Mouse (Mus musculus) activated CD4-positive, CD25-positive, alpha-beta regulatory T cell, adult 4 months (primary cell): Measurements from ENCODE around the gene Nfkb2. TPM values are rescaled to one million over a fixed set of nuclear protein-coding genes. Genes with fewer than 3 reads are reported as not detected.

Experiments
- ATAC-seq: one replicate; pipeline ENCODE4 v1.8.0; 2017
- polyA plus RNA-seq, 2 experiments: library from polyadenylated mRNA; unstranded; fragments of 100-300 nt; shearing (Covaris generic); gene quantifications; one replicate each; pipeline ENCODE4 v1.2.1; 2017

Nfkb2 gene
- polyA plus RNA-seq, 2 experiments from 2014 or later: 19.7 to 30.4 TPM

DNA sequence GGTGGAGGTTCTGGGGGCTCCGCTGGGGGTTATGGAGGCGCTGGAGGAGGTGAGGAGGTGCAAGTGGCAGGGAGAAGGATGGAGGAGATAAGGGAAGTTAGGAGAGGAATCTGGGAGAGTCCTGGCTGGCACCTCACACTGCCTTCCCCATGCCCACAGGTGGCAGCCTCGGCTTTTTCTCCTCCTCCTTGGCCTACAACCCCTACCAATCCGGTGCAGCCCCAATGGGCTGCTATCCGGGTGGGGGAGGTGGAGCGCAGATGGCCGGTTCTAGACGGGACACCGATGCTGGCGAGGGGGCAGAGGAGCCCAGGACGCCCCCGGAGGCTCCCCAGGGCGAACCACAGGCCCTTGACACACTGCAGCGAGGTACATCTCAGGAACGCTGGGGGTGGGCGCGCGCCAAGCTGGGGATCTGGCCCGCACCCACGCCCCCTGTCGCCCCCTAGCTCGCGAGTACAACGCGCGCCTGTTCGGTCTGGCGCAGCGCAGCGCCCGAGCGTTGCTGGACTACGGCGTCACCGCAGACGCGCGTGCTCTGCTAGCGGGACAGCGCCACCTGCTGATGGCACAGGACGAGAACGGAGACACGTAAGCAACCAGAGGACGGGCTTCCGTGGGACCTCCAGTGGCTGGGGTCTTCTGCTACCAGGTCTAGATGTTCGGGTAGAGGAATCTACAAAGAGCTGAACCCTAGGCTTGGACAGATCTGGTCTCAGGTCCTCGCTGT, 4.8 kb downstream of the Nfkb2 start:
- ATAC-seq: no peak

DNA sequence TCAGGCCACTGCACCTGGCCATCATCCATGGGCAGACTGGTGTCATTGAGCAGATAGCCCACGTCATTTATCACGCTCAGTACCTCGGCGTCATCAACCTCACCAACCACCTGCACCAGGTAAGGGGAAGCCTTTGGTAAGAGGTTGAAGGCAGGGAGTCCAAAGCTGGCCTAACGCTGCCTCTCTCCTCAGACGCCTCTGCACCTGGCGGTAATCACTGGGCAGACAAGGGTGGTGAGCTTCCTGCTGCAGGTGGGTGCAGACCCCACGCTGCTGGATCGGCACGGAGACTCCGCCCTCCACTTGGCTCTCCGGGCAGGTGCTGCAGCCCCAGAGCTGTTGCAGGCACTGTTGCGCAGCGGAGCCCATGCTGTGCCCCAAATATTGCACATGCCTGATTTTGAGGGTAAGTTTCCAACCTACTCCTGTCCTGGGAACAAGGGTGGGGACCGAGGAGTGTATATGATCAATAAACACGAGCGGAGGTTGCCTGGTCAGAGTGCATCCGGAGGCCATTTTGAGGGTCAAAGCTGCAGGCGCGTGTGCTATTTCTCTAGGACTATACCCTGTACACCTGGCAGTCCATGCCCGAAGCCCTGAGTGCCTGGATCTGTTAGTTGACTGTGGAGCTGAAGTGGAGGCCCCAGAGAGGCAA, 5.7 kb downstream of the Nfkb2 start:
- no peak for ATAC-seq

DNA sequence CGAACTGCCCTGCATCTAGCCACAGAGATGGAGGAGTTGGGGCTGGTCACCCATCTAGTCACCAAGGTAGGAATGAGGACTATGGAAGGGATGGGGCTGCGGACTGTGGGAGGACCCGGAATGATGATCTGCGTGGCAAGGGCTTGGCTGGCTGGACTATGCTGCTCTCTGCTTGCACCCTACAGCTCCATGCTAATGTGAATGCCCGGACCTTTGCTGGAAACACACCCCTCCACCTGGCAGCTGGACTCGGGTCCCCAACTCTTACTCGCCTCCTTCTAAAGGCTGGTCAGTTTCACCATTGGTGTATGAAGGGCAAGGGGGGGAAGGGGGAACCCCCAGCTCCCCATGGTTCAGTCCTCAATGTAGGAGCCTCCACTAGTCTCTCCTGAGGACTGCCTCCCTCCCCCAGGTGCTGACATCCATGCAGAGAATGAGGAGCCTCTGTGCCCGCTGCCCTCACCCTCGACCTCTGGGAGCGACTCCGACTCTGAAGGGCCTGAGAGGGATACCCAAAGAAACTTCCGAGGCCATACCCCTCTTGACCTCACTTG, 6.3 kb downstream of the Nfkb2 start:
- ATAC-seq: no peak

DNA sequence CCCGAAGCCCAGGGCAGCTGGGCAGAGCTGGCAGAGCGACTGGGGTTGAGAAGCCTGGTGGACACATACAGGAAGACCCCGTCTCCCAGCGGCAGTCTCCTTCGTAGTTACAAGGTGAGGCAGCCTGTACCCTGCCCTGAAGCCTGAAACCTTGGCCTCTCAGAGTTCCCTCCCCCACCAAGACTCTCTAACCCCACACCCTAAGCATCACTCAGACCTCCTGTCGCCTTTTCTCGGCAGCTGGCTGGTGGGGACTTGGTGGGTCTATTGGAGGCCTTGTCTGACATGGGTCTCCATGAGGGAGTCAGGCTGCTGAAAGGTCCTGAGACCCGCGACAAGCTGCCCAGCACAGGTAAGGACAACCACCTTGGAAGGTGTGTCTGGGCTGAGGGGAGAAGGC, 7.2 kb downstream of the Nfkb2 start:
- no peak for ATAC-seq

DNA sequence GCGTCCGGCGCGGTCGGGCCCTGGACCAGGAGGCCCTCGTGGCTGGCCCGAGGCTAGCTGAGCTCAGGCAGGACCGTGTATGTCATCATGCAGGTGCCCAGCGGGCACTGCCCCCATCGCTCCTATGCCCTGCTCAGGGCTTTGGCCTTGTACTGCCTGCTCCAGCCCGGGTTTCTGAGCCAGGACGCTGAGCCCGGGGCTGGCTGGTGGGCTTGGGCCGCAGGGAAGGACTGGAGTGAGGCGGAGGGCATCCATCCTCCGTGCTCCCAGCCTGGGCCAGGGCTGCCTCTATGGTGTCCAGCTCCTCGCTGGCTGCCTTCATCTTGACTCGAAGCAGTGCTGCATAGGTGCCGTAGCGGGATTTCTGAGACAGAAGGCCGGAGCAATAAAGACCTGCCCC, 8.4 kb downstream of the Nfkb2 start:
- no peak for ATAC-seq

DNA sequence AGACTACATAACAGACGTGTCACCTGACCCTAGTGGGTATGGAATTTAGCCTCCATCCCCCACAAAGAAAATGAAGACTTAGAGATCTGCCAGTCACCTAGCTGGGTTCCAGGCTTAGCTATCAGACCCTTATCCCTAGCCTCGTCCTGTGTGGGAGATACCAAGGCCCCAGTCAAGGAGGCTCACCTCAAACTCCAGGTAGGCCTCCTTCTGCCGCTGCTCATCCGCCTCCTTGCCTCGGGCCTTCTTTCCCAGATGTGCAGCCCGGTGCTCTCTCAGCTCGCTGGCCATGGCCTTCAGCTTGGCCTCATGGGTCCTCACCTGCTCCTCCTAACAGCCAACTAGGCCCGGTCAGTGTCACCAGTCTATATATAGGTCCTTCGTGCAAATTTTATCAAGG, 9.0 kb downstream of the Nfkb2 start:
- no peak for ATAC-seq

DNA sequence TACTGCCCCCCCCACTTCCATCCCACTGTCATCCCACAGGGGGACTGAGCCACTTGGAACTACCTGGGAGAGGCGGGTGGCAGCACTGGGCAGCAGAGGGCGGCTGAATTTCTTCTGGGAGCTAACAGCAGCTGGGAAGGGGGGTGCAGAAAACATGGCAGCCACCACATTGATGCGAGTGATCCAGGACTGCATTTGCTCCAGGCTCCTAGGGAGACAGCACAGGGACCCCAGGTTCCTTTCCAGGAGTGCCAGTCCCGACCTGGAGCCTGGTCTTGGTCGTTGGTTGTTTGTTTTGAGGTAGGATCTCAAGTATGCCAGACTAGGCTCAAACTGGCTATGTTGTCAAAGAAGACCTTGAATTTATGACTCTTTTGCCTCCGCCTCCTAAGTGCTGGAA, 9.5 kb downstream of the Nfkb2 start:
- no peak for ATAC-seq

DNA sequence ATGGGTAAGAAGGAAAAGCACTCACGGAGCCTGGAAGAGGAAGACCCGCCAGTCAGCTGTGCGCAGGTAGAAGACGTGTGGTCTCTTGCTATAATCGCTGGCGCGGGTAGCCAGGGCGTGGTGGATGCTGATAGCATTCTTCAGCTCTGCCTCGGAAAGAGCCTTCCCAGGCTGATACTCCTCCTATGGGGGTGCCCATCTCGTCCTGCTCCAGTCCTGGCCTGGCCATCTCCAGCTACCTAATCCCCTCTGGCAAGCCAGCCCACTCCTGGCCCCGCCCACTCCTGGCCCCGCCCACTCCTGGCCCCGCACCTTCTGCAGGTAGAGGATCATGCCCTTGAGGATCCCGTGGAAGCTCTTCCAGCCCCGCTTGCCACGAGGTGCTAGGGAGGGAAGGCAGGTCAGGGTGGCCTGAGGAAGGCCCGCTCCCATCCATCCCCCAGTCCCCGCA, 10.1 kb downstream of the Nfkb2 start:
- peak; percentile 8 for ATAC-seq

DNA sequence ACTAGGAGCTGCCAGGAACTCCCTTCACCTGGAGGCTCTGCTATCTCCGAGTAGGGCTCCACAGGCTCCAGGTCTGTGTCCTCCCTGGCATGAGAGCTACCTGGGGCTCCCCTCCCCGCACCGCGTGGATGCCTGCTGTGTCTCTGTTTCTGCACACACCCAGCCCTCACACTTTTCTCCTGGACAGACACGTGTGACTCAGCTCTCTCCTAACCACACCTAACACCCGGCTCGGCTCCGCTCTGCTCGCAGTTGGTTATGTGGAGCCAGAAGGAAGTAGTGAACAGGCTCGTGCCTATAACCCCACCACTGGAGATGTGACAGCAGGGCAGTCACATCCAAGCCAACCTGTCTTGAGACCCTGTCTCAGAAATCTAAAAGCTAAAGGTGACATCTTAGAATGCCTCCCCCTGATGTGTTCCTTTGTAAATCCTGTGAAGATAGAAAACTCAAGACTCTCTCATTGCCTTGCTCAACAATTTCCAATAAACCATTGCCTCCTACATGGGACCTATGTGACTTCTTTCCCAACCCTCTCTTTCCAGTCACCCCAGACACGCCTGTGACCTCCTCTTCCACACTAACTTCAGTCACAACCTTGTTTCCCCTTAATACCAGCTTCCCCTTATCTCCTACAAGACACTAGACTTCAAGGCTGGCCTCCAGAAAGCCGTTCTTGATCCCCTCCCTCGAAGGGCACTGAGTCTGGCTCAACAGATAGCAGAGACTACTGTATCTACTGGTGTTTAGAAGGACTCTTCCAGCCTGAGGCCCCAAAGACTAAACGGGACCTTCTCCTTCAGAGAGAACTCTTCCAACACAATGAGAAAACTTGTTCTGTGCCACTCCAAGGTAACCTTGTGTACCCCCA, 11.0 kb downstream of the Nfkb2 start:
- ATAC-seq: no peak

DNA sequence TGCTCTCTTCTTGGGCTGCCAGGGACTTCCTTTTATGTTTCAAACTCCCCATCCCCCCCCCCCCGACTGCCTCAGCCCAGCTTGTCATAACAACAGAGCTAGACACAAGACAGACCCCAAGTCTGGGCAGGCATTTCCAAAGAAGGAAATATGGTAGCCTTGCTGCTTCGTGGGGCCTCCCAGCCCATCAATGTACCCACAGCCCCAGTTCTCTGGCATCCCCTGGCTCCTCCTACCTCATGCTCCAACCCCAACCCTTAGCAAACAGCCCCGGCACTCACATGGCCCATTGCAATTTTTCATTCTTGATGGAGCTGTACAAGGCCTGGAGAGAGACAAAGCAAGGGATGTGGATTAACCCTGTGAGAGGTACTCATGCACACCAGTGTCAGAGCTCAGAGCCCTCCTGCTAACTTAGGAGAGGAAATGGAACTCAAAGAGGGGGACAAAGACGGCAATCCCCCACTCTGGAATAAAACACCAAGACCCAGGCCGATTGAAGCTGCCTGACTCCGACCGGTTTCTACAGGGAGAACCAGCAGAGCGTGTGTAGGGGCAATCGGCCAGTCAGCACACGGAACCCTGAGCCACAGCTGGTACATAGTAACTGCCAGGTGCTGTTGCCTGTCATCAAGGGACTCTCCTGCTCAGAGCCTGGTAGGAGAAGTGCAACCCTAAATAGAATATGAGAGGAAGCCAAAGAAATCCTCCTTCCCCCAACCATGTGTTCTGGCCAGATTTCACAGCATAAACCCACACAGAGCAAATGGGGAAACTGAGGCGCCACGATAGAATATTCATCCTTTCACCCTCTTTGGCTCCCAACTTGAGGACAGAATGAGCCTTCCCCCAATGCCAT, 11.9 kb downstream of the Nfkb2 start:
- peak; percentile 13 for ATAC-seq

DNA sequence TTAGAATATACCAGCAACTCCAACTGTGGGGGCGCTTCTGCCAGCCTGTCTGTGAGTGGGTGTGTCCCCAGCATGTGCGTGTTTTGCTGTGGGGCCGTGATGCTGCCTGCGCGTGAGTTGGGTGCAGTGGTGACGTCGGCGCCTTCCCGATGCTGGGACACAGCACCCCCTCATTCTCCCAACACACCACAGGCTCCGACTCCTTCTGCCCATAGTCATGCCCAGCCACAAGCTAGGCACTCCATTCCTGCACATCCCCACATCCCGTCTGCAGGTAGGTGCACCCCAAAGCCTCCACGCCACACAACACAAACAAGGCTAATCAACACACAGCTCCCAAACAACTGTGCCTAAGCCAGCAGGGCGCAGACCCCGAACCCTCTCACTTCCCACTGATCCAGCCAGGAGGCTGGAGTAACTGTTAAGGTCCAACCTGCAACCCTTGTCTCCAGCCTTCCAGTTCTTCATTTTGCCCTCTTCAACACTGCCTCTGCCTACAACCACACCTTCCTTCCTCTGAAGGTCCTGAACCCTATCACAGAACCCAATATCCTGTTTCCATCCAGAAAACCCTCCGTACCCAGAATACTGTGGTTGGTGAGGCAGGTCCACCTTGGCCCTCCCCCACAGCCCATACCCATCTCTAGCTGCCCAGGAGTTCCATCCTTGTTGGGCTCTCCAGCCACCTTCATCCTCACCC, 12.9 kb downstream of the Nfkb2 start:
- peak; percentile 39 for ATAC-seq

DNA sequence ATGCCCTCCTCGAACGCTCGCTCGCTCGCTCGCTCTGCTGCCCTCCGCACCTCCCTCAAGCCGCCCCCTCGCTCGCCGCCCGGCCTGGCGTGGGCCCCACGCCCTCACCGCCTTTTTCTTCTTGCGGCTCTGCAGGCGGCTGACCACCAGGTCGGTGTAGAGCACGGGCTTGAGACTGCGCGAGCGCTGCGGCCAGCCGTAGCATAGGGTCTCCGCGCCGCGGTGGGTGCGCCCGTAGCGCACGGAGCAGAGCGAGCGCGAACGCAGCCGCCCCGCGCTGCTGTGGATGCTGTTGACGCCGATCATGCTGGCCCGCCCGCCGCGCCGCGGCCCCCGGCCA, 13.4 kb downstream of the Nfkb2 start:
- no peak for ATAC-seq

DNA sequence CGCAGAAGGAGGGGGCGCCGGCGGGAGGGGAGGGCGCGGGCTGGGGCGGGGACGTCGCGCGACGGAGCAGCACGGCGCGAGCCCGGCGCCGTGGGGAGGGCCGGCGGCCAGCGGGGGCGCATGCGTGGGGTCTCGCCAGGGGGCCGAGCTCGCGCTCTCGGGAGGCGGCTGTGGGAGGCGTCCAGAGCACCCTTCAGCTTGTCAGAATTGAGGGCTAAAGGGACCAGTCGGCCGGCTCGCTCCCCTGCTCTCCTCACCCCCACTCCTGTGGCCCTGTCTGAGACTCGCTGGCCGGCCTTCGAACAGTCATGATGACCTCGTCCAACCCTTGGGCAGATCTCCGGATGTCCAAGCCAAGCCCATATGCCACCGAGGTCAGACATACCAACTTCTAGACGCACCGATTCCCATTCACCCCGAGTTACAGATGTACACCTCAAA, 13.9 kb downstream of the Nfkb2 start:
- ATAC-seq: no peak

DNA sequence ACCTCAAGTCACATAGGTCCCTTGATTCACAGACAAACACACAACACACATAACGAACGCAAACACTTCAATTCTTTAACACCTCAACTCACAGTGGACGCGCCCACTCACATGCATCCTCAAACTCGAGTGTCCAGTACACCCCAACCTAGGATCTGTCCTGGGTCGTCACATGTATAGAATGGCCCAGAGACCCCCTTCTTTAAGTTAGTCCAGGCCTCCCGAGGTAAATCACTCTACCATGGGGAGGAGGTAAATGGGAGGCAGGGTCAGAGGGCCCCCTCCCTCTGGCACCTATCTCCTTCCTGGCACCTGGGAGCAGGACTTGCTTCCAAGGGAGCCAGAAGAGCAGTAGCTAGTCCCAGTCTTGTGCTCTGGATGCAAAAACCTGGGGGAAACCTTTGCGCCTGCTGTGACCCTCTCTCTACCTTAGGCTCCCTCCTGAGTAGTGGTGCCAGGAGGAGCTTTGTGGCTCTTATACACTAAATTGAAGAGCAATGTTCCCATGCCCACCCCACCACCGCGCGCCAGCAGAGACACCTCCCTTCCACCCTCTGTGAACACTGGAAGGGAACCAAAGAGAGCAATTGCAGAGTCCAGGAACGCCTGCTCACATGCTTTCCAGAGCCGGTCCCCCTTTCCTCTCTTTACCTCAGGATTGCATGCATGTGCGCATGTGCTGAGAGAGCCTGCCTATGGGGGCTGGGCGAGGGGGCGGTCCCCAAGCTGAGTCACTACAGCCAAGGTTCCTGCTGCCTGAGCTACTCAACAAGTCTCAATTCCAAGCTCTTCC, 14.7 kb downstream of the Nfkb2 start:
- ATAC-seq: no peak

DNA sequence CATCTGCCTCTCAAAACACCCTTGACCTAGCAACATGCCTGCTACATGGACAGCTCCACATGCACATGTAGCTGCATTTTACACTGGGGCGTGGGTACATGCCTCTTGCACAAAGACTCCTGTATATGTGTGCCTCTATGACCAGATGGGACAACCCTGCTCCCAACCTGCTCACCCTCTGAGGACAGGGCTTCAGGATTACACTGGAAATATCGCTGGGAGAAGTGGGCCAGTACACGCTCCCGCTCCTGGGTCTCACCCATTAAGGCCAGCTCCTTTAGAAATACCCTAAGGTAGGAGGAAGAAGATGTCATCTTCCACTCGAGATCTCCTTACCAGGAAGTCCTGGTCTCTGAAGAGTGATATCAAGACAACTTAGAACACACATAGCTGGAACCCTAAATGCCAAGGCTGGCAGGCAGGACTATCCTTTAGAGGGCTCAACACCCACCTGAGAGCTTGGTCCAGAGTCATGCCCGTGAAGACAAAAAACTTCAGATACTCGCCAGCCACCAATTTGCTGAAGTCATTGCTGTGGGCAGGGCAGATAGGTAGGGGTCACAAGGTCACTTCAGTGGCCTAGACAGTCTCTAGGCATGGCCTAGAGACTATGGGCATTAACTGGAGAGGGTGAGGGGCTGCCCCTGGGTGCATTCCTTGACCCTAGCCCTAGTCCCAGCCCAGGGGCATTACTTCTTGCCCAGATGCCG, 16.1 kb downstream of the Nfkb2 start:
- ATAC-seq: no peak

DNA sequence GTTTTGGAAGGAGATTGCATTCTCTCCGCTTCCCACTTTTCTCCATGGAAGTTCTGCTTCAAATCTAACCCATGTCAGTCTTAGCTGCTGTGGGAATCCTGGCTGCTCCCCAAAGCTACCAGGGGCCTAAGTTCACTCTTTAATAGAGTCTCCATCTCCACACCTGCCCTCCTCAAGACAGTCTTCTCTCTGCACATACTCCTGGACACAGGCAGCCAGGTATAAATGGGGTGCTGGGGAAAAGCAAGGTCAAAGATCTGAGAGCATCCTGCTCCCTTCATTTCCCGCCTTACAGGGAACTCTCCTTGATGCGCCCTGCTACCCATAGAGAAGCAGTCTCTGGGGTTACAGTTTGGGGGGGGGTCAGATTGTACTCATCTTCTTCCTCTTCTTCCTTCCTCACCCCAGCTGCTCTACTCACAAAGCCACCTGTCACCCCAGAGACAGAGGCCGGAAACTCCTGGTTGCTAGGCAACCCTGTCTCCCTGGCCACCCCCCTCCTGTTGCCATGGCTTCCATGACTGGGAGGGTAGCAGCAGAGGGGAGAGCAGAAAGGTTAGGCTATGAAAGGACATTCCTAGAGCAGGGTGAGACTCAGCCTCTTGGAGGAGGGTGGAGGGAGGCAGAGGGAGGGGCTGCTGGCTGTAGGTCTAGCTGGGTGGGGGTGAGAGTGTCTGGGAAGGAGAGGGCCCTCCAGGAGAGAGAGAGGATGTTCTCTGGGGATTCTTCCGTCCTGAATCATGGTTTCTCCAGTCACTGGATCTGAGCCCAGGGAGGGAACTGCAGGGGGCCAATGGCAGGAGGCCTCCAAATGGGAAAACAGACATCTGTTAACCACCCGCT, 17.2 kb downstream of the Nfkb2 start:
- peak; percentile 69 for ATAC-seq

DNA sequence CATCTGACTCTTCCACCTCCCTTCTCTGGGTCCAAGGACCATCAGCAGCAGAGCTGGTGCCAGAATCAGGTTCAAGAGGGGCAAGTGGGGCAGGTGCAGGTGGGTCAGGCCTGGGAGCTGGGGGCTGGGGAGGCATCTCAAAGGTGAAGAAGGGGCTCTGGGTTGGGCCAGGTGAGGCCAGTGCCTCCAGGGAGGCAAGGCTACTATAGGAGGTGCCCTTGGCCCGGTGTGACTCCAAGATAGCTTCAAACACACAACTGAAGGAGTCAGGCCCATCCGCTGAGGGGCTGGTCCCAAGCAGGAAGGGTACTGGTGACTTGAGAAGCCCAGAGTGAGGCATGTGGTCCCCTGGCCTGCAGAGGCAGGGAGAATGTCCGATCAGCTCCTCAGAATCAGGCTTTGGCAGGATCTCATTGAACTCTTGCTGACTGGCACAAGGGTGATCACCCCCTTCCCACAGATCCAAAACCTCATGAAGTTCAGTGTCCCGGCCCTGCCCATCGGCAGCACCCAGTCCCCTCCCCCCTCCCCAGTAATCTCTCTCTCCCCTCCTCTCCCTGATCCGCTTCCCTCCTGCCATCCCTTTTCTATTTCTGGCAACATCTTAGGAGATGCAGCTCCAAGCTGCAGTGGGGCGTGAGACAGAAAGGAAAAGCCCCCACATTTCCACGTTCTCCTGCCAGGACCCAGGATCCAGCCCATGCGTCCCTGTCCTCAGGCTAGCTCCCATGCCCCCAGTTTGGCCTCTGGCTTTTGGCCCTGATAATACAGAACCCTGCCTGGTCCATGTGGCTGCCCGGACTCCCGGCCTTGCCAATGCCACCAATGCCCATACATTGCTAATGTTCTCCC, 18.2 kb downstream of the Nfkb2 start:
- no peak for ATAC-seq

DNA sequence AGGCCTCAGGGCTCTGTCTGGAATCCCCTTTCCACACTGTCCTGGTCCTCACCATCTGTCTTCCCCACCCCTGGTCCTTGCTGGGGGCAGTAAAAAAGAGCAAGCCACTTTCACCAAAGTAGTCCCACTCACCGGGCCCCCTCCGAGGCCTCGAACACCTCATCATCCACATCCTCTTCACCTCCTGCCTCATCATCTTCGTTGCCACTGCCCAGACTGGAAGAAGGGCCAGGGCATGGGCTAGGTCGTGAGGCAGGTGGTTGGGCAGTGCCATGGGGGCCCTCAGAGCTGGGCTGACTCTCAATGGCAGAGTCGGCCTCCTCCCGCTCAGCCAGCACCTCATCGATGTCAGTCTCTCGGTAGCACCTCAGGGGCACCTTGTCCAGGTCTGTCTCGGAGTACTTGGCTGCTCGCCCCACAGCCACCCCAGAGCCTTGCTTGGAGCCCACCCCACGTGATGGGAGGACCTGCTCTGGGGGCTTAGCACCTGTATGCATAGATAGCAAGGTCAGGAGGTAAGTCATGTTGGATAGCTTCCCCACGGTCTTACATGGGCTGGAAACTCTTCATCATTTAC, 19.0 kb downstream of the Nfkb2 start:
- no peak for ATAC-seq
